Mouse (Mus musculus): ENCODE results near the gene Pqlc3. TPM values are rescaled to one million over a fixed set of nuclear protein-coding genes. Genes with fewer than 3 reads are reported as not detected.
"Not testable (repeated sequence)": the region's sequence is repeated elsewhere in the genome, so short reads cannot be mapped to it uniquely, and the experiment has no call there.

Gene Pqlc3
- polyA plus RNA-seq, 1 experiment, result 67.4 TPM

GRCm38 (mm10) chr12:17022145-17022544, 21.9 kb upstream of the Pqlc3 start:
- H3K27ac ChIP-seq (ENCODE audit: insufficient read depth, low read depth, low read length), result no peak overlapping the region
- no peak for TF ChIP-seq CTCF (IDR thresholded peaks at IDR 0.05; ENCODE audit: extremely low read depth, insufficient read length, insufficient replicate concordance, low read depth, low read length)
- no peak for TF ChIP-seq POLR2A (IDR thresholded peaks at IDR 0.05; ENCODE audit: low read depth, low read length)
- WGBS, result 92% methylated on average over 4 of the region's 4 CpGs
- no peaks in the 10 kb centered on the region for H3K4me1 ChIP-seq (ENCODE audit: control insufficient read depth, insufficient read depth, insufficient read length, low read length)
- H3K4me3 ChIP-seq (ENCODE audit: low read depth, low read length), result no peak overlapping the region
- H3K27me3 ChIP-seq (ENCODE audit: control insufficient read depth, insufficient read depth, low read length), result no peaks in the 10 kb centered on the region
- no peaks in the 10 kb centered on the region for H3K36me3 ChIP-seq (ENCODE audit: control insufficient read depth, insufficient read depth, low read length)

DNA sequence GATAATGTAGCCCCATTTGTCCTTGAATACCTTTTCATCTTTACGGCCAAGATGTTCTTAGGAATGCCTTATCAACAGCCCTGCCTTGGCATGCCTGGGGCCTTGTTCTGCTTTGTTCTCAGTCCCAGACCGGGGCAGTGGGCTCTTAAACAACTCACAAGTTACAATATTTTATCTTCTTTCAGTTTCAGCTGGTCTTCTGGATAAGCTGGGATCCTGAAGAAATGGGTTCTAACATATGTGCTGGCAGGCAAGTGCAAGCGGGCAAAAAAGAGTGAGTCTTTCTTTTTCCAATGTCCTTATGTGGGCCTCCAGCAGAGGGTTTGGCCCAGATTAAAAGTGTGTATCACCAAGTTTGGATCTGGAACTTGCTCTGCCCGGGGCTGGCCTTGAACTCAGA, 20.9 kb upstream of the Pqlc3 start:
- 69% methylated on average over 4 of the region's 4 CpGs for WGBS
- not testable (repeated sequence) for H3K4me1 ChIP-seq (ENCODE audit: control insufficient read depth, insufficient read depth, insufficient read length, low read length); H3K27ac ChIP-seq (ENCODE audit: insufficient read depth, low read depth, low read length); H3K4me3 ChIP-seq (ENCODE audit: low read depth, low read length); H3K27me3 ChIP-seq (ENCODE audit: control insufficient read depth, insufficient read depth, low read length); H3K36me3 ChIP-seq (ENCODE audit: control insufficient read depth, insufficient read depth, low read length)

DNA sequence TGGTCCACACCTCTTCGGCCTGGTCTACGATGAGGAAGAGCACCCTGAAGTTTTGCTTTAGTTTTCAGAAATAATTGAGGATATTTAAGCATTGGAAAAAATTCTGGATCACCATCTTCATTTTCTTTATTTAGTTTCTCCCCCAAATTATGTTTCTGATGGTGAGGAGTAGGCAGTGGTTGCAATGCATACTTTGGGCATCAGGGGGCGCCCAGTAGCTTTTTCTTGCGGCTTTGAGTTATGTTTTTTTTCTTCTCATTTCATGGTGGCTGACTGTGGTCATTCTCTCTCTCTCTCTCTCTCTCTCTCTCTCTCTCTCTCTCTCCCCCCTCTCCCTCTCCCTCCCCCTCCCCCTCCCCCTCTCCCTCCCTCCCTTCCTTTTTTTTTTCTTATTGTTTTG, 18.3 kb upstream of the Pqlc3 start:
- WGBS, result 31% methylated on average over 4 of the region's 4 CpGs
- Histone ChIP-seq H3K36me3 (ENCODE audit: control insufficient read depth, insufficient read depth, low read length) (no peaks in the 10 kb centered on the region), H3K4me1 (ENCODE audit: control insufficient read depth, insufficient read depth, insufficient read length, low read length) (no peaks in the 10 kb centered on the region), H3K4me3 (ENCODE audit: low read depth, low read length) (no peak overlapping the region), H3K27me3 (ENCODE audit: control insufficient read depth, insufficient read depth, low read length) (no peaks in the 10 kb centered on the region), H3K27ac (ENCODE audit: insufficient read depth, low read depth, low read length) (no peak overlapping the region)
- no peak for TF ChIP-seq POLR2A (IDR thresholded peaks at IDR 0.05; ENCODE audit: low read depth, low read length)
- peak; percentile 37; the same call in 1 of the 2 replicates for TF ChIP-seq CTCF (IDR thresholded peaks at IDR 0.05; ENCODE audit: extremely low read depth, insufficient read length, insufficient replicate concordance, low read depth, low read length)

DNA sequence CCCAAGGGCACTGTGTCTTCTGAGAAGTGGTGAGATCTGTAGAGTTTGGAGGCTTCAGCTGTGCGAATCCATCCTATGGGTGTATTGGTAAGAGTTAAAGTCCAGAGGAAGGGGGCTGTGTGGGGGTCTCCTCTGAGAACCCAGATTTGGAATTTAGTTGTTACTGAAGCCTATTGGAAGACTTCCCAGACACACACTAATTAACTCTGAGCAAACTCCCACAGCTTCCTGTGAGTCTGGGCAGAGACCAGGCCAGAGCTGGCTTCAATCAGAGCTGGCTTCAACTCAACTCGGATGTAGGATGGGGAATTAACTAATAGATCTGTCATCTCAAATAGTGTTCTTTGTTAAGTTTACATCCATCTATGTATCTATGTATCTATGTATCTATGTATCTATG, 15.5 kb upstream of the Pqlc3 start:
- Histone ChIP-seq H3K27ac (ENCODE audit: insufficient read depth, low read depth, low read length) (no peak overlapping the region), H3K4me1 (ENCODE audit: control insufficient read depth, insufficient read depth, insufficient read length, low read length) (peaks cover 7% of the 10 kb centered on the region), H3K27me3 (ENCODE audit: control insufficient read depth, insufficient read depth, low read length) (no peaks in the 10 kb centered on the region), H3K36me3 (ENCODE audit: control insufficient read depth, insufficient read depth, low read length) (no peaks in the 10 kb centered on the region), H3K4me3 (ENCODE audit: low read depth, low read length) (no peak overlapping the region)
- WGBS, result 73% methylated on average over 2 of the region's 2 CpGs
- no peak for TF ChIP-seq CTCF (IDR thresholded peaks at IDR 0.05; ENCODE audit: extremely low read depth, insufficient read length, insufficient replicate concordance, low read depth, low read length)
- TF ChIP-seq POLR2A (IDR thresholded peaks at IDR 0.05; ENCODE audit: low read depth, low read length), result no peak

GRCm38 (mm10) chr12:17012067-17012899, 12.1 kb upstream of the Pqlc3 start:
- Histone ChIP-seq H3K27ac (ENCODE audit: insufficient read depth, low read depth, low read length) (no peak overlapping the region), H3K27me3 (ENCODE audit: control insufficient read depth, insufficient read depth, low read length) (no peaks in the 10 kb centered on the region), H3K4me3 (ENCODE audit: low read depth, low read length) (no peak overlapping the region), H3K36me3 (ENCODE audit: control insufficient read depth, insufficient read depth, low read length) (no peaks in the 10 kb centered on the region), H3K4me1 (ENCODE audit: control insufficient read depth, insufficient read depth, insufficient read length, low read length) (peaks cover 7% of the 10 kb centered on the region)
- TF ChIP-seq CTCF (IDR thresholded peaks at IDR 0.05; ENCODE audit: extremely low read depth, insufficient read length, insufficient replicate concordance, low read depth, low read length) (no peak), POLR2A (IDR thresholded peaks at IDR 0.05; ENCODE audit: low read depth, low read length) (no peak)
- WGBS, result 74% methylated on average over 2 of the region's 2 CpGs

- 10% methylated on average over 29 of the region's 29 CpGs for WGBS
These were observed 11.1 kb upstream of the Pqlc3 start, which contains the start of gene 2410004P03Rik for GRCm38 (mm10) chr12:17011100-17011870. Gene 2410004P03Rik, minus strand, starts transcription at chr12:17011727.

GRCm38 (mm10) chr12:17009466-17009865, 9.3 kb upstream of the Pqlc3 start:
- Histone ChIP-seq H3K4me1 (ENCODE audit: control insufficient read depth, insufficient read depth, insufficient read length, low read length) (peaks cover 7% of the 10 kb centered on the region), H3K36me3 (ENCODE audit: control insufficient read depth, insufficient read depth, low read length) (no peaks in the 10 kb centered on the region), H3K27ac (ENCODE audit: insufficient read depth, low read depth, low read length) (no peak overlapping the region), H3K4me3 (ENCODE audit: low read depth, low read length) (no peak overlapping the region), H3K27me3 (ENCODE audit: control insufficient read depth, insufficient read depth, low read length) (no peaks in the 10 kb centered on the region)
- TF ChIP-seq POLR2A (IDR thresholded peaks at IDR 0.05; ENCODE audit: low read depth, low read length) (no peak), CTCF (IDR thresholded peaks at IDR 0.05; ENCODE audit: extremely low read depth, insufficient read length, insufficient replicate concordance, low read depth, low read length) (no peak)
- WGBS, result 95% methylated on average over 6 of the region's 6 CpGs

More at GRCm38 (mm10) chr12:17011100-17011870, 11.1 kb upstream of the Pqlc3 start, which contains the start of gene 2410004P03Rik:
- peaks cover 7% of the 10 kb centered on the region for H3K4me1 ChIP-seq (ENCODE audit: control insufficient read depth, insufficient read depth, insufficient read length, low read length)
- H3K27me3 ChIP-seq (ENCODE audit: control insufficient read depth, insufficient read depth, low read length), result no peaks in the 10 kb centered on the region
- no peaks in the 10 kb centered on the region for H3K36me3 ChIP-seq (ENCODE audit: control insufficient read depth, insufficient read depth, low read length)
- H3K4me3 ChIP-seq (ENCODE audit: low read depth, low read length), result peak within 1 kb of the TSS; percentile 65
- TF ChIP-seq POLR2A (IDR thresholded peaks at IDR 0.05; ENCODE audit: low read depth, low read length) (no peak), CTCF (IDR thresholded peaks at IDR 0.05; ENCODE audit: extremely low read depth, insufficient read length, insufficient replicate concordance, low read depth, low read length) (peak; percentile 92)
- no peak within 1 kb of the TSS for H3K27ac ChIP-seq (ENCODE audit: insufficient read depth, low read depth, low read length)

Data from small intestine, adult 2 months (tissue).